Mouse (Mus musculus): ENCODE measurements around the gene Mrvi1. TPM values are rescaled to one million over a fixed set of nuclear protein-coding genes. Genes with fewer than 3 reads are reported as not detected.
A peak's percentile ranks its signal among the peaks of the same experiment; 100 is the strongest.
"Not testable (repeated sequence)": the region's sequence is repeated elsewhere in the genome, so short reads cannot be mapped to it uniquely, and the experiment has no call there.

Mrvi1 gene
- total RNA-seq, 2 experiments from 2014 or later: 9.0 to 9.2 TPM

- DNase-seq (ENCODE audit: low spot score in 2 of 2): peak in 1 of 2 experiments; percentile 30
These were observed 40.3 kb downstream of the Mrvi1 start for GRCm38 (mm10) chr7:110941701-110942530.

GRCm38 (mm10) chr7:110941116-110941521 is 41.1 kb downstream of the Mrvi1 start:
- DNase-seq (ENCODE audit: low spot score in 2 of 2): no peak

GRCm38 (mm10) chr7:110935815-110936762 is 46.2 kb downstream of the Mrvi1 start:
- no peak for DNase-seq (ENCODE audit: low spot score in 2 of 2)

GRCm38 (mm10) chr7:110933999-110934398 is 48.3 kb downstream of the Mrvi1 start:
- no peak for DNase-seq (ENCODE audit: low spot score in 2 of 2)

GRCm38 (mm10) chr7:110933329-110933728 is 48.9 kb downstream of the Mrvi1 start:
- no peak for DNase-seq (ENCODE audit: low spot score in 2 of 2)

GRCm38 (mm10) chr7:110930118-110930854 is 52.0 kb downstream of the Mrvi1 start:
- no peak for DNase-seq (ENCODE audit: low spot score in 2 of 2)

GRCm38 (mm10) chr7:110926562-110926961 is 55.7 kb downstream of the Mrvi1 start:
- no peak for DNase-seq (ENCODE audit: low spot score in 2 of 2)

- DNase-seq (ENCODE audit: low spot score in 2 of 2): no peak
These were observed 61.7 kb downstream of the Mrvi1 start for GRCm38 (mm10) chr7:110920331-110921261.

- DNase-seq (ENCODE audit: low spot score in 2 of 2): no peak
These were observed 62.5 kb downstream of the Mrvi1 start for GRCm38 (mm10) chr7:110919721-110920120.

GRCm38 (mm10) chr7:110915913-110916312 is 66.3 kb downstream of the Mrvi1 start:
- DNase-seq (ENCODE audit: low spot score in 2 of 2): no peak

GRCm38 (mm10) chr7:110914531-110914930 is 67.7 kb downstream of the Mrvi1 start:
- DNase-seq (ENCODE audit: low spot score in 2 of 2): no peak

- no peak for DNase-seq (ENCODE audit: low spot score in 2 of 2)
These were observed 68.5 kb downstream of the Mrvi1 start for GRCm38 (mm10) chr7:110913754-110914153.

- no peak for DNase-seq (ENCODE audit: low spot score in 2 of 2)
These were observed 73.8 kb downstream of the Mrvi1 start for GRCm38 (mm10) chr7:110908209-110909144.

GRCm38 (mm10) chr7:110906566-110906965 is 75.7 kb downstream of the Mrvi1 start:
- no peak for DNase-seq (ENCODE audit: low spot score in 2 of 2)

- DNase-seq (ENCODE audit: low spot score in 2 of 2): no peak
These were observed 79.0 kb downstream of the Mrvi1 start for GRCm38 (mm10) chr7:110903226-110903625.

GRCm38 (mm10) chr7:110897202-110897601 is 85.1 kb downstream of the Mrvi1 start:
- no peak for DNase-seq (ENCODE audit: low spot score in 2 of 2)

- DNase-seq (ENCODE audit: low spot score in 2 of 2): no peak
These were observed 85.8 kb downstream of the Mrvi1 start for GRCm38 (mm10) chr7:110896453-110896852.

- not testable (repeated sequence) for DNase-seq (ENCODE audit: low spot score in 2 of 2)
These were observed 86.5 kb downstream of the Mrvi1 start for GRCm38 (mm10) chr7:110895772-110896171.

- DNase-seq (ENCODE audit: low spot score in 2 of 2): no peak
These were observed 87.6 kb downstream of the Mrvi1 start for GRCm38 (mm10) chr7:110894673-110895072.

All from gastrocnemius, postnatal 4 days (tissue).